Mouse (Mus musculus) right cerebral cortex, adult 18-20 months (tissue): ENCODE measurements around the gene Fam83c.
"Not testable (repeated sequence)": the region's sequence is repeated elsewhere in the genome, so short reads cannot be mapped to it uniquely, and the experiment has no call there.

ENCODE experiments used
- DNase-seq: peaks from one replicate; pipeline ENCODE4 v3.0.0; 2022; ENCODE audit warnings: mixed read lengths

Fam83c gene

DNA sequence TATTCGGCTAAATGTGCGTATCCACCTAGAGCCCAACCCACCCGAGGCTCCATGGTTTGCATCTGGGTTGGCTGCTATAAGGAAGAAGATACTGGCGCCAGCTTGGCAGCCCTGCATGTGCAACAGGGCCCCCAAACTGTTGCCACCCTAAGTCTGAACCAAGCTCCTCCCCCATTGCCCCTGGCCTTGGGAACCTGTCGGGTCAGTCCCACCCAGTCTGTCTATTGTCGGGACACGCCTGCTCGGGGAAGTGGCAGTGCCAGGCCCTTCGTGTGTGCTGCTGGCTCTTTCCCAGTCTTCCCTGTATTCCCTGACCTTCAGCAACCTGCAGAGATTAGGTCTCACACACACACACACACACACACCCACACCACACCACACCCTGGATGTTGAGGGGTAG, at the start of gene Fam83c:
Fam83c (minus strand) TSS at position 123 of the 400 bp plus-strand sequence.
- no peak for DNase-seq

DNA sequence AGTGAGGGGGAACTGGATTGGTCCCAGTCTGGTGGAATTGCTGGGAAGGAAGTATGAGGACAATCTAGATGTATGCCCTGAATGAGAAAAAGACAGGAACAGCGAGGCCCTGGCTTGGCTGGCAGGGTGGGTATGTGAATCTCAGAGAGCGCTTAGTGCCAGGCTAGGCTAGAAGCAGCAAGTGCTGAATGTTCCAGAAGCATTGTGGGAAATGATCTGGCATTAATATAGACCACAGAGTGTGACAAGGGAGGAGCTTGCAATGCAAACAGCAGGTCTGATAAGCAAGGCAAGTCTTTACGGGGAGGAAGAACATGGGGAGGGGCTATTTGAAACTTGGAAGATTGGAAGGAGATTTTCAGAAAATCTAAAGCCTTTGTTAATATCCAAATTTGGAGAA, 47.4 kb upstream of the Fam83c start:
- no peak for DNase-seq

DNA sequence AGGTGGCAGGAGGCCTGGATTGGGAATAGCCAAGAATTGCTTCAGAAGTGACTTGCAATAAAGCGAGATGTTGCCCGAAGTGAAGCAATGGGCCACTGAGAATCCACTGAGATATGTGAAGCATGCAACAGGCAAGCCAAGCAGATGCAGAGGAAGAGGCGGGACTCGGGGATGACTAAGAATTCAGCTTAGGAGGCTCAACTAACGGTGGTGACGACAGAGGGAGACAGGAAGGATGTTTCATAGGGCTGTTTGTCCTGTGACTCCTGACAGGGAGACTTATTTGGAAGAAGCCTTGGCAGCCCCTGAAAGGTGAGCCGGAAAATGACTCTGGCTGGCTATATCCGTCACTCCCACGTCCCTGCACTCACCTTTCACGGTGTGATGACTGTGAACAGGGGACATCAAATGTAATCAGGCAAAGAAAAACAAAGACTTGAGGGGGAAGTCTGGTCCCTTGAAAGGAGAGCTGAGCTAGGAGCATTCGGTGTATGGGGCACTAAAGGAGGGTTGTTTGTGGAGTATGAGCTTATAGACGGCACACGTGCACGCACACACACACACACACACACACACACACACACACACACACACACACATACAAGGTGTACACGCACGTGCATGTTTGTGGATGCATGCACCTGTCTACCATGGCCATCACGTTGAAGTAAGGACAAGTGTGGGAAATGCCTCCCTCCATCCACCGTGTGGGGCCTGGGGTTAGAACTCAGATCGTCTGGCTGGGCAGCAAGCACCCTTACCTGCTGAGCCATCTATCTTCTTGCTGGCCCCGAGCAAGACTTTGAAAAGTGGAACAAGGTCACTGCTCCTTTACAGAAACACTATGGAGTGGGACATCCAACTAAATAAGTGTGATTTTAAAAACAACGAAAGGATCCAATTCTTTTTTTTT, 44.6 kb upstream of the Fam83c start:
- DNase-seq: no peak

DNA sequence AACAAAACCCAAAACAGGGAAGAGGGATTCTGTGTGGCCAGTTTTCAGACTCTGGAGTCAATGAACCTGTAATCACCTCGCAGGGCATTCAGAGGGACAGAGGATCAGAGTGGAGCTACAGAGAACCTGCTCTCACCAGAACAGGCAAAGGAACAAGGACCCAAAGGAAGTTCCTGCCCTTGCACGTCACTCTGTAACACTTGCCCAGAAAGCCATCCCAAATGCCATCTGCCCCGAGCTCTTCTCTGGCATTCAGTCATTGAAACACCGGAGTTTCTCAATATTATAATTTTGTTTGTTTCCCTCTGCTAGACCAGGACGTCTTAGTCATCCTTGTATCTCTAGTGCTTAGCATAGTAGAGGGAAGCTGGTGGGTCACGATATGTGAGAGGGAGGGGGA, 39.0 kb upstream of the Fam83c start:
- DNase-seq: no peak

DNA sequence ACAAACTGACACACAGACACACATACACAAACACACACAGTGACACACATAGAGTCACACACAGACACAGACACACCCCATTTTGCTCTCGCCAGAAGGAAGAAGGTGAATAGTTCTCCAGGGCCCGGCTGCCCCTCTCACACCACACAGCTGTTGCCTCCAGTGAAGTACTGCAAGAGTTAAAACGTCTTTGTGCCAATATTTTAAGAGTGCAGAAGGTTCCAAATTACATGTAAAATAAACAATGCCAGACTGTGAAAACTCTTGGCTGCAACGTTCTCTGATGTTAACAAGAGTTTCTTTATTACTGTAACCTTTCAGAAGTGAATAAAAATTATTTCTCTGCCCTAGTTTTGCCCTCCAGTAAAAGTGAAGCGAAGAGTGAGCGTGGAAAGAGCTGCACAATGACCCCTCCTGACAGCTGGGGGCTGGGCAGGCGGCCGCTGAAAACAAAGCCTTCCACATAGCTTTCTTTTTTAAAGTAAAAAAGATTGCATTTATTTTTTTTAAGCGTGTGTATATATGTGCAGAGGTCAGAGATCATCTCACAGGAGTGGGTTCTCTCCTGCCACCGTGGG, 38.4 kb upstream of the Fam83c start:
- no peak for DNase-seq

DNA sequence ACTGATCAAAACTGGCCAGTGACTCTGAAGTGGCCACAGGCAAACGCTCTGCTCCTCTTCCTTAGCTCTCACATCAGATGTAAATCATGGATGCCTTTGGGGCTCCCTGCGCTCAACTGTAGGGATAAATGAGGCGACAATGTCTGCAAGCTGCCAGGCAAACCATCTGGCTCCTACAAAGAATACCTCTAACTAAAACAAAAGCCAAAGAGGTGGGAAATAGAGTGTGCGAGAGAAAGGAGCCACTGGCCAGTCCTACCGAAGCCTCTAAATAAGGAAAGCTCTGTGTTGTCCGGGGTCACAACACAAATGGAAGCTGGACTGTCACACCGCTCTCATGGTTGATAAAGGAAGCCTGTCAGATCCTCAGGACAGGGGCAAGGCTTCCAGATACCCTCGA, 37.8 kb upstream of the Fam83c start:
- DNase-seq: no peak

DNA sequence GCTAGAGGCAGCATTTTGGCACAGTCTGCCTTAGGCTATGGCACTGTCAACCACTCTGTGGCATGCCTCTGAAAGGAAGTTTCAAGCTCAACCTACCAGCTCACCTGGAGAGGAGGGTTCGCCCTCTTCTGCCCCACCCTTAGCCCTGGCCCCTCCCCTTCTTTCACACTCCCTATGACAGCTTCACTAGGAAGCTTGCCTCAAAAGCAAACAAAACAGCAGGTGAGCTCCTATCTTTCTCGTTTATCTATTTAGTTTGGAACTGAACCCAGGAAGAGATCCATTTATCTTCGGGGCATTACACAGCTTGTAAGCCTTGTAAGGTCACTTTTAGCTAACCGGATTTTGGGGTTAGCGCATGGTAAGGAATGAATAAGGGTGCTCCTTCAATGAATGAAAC, 35.1 kb upstream of the Fam83c start:
- no peak for DNase-seq

DNA sequence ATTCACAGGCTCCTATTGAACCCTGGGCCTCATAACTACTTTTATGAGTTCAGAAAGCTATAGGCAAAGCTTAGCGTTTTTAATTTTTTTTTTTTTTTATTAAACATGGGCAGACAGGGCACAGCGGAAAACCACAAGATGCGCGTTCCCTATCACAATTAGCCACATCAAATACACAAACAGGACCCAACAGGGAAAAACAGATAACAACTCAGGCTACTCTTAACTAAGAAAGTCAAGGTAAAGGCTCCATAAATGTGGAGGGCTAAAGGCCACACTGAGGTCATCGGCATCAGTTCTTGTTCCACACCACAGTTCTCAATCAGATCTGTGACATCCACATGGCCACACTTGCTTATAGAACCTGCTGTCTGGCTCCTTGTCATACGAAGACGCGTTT, 33.7 kb upstream of the Fam83c start:
- no peak for DNase-seq

DNA sequence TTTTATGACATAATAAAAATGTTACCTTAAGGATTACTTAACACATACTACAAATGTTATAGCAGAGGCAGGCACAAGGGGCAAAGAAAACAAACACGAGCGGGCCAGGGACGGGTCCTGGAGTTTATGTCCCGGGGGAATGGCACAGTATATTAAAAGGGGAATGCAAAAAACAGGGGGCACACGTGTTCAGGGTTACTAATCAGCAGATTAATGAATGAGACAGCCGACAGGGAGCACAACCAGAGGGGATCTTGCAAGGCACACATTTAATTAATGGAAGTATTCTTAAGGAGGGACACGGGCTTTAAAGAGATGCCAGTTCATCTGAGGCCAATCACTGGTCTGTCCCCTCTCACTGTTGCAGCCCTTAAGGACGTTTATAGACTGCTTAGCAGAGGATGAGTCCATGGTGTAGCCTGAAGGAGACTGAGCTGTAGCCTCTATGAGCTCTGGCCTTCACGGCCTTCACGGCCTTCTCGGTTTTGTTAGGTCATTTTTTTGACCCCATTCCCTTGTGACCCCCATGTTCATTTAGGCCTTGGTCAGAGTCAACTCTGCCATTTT, 28.7 kb upstream of the Fam83c start:
- no peak for DNase-seq

DNA sequence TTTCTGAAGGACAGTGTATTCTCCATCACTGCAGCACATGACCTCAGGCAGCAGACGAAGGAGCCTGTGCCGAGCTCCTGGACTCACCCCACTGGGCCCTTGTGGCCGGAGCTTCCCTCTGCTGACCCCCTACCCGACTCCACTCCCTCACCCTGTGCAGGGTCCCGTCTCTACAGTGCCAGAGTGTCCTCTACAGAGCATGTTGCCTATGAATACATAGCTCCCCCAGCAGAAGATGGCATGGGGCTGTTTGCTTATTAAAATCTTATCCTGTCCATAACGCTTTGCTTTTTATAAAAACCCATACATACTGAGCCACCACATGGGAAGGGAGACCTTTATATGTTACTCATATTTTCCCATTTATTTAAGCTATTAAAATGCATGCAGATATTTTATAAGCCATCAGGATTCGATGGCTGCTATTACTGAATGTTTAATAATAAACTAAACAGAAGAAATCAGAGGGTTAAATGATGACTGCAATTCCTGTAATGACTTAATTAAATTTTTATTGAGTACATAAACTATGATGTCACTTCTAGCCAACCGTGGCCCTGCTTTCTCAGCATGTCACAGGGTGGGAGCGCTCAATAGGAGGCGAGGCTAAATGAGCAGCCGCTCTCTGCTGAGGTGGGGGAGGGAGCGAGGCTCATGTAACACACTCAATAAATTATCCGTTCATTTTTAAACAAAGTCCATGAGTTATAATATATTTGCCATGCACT, 28.1 kb upstream of the Fam83c start:
- DNase-seq: peak; percentile 19

DNA sequence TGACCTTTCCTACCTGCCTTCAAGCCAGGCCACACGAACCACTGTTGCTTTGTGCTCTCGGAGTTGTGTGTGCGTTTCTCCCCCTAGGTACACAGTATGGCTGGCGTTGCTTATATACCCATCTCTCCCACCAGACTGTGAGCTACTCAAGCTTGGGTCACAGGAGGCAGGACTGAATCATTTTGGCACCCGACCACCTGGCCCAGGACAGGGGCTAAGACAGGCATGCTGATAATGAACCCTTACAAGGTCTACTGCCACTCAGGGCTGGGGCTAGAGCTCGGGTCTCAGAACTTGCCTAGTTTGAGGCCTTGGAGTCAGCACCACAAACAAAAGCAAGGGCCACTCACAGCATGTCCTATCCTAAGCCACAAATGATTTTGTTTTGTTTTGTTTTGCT, 26.9 kb upstream of the Fam83c start:
- no peak for DNase-seq

DNA sequence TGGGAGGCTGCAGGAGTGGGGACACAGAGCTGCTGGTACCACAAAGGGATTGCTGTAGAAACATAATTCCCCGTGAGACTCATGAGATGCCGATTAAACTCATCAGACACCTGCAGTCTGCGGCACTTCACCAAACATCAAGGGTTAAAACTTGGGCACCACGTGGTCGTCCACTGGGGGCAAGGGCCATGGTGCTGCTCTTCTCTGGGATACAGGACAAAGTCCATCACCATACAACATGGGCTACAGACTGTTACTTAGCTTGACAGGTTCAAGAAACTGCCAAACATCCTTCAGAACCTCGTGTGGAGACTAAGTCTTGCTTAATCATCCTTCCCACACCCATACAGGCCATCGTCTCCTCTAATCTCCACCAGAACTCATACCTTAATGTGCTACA, 25.4 kb upstream of the Fam83c start:
- DNase-seq: no peak

DNA sequence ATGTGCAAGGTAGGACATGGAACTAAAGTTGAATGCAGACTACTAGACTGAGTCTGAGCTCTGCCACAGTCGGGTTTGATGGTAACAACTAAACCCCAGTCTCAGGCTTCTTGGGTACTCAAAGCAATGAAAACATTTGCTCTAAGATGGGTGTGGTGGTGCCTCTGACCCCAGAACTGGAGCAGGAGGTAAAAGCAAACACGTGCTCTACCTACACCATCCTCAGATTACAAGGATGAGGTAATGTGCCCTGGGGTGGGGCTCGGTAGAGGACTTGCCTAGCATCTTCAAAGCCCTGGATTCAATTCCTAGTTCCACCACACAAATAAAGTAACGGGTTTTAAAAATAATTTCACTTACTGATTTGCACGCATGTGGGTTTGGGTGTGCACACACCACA, 17.9 kb upstream of the Fam83c start:
- DNase-seq: no peak

DNA sequence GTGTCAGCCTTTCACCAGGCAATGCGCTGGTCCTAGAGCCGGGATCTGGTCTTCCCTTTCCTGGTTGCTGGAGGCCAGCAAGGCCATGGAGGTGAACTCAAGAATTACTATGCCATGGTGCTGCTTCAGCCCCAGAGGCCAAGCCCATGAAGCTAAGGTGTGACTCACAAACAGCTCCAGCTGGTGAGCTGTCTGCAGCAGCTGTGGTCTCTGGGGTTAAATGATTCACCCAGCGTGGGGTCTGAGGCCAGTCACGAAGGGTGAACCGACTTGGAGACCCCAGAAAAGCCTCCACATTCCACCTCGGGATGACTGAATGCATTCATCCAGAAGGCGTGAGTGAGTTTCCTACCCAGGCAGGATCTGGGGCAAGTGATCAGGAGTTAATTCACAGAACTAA, 15.5 kb upstream of the Fam83c start:
- no peak for DNase-seq

DNA sequence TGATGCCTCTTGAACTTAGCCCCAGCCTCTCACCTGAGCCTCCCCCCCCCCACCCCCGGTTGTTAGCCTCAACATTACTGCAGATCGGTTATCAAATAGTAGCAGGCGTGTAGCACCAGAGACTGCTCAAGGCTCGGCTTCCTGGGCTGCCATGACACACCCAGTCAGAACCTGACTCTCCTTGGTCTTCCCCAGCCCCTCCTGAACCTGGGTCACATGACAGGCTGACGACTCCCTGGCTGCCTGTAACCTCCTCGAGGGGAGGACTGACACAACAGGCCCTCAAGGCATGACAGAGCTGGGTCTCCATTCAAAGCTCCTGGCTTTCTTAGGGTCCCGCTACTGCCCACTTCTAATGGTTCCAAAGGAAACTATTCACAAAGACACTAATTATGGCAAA, 14.8 kb upstream of the Fam83c start:
- DNase-seq: no peak

DNA sequence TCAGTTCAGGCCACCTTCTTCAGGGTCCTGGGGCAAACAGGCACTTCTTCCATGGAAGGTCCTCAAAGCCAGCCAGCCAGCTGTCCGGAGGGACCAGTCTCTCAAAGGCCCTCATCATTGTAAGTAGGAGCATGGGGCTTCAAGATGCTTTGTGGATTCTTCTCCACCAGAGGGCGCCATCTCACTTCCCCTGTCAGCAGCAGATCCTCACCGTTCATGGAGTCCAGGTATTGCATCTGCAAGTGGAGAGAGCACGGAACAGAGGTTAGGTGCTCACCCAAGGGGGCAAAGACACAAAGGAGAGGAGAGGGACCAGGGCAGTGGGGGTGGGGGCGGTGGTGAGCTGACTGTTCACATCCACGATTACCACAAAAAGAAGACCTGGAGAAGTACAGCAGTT, 13.6 kb upstream of the Fam83c start:
- DNase-seq: peak; percentile 78

DNA sequence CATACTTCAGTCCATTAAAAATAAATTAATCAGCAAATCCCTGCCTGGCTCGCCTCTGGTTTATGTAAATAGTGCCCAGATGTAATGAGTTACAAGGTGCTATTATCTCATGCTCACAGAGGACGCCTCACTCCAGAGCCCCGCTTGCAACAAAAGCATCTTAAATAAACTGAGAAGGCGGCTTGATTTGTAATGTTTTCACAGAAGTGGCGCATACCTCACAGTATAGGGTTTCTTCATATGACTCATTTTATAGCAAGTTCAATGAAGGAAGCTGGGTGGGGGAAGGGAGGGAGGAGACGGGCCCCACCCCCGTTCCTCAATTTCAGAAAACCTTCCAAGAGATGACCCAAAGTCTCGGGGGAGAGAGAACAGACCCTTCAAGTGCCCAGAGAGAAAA, 12.3 kb upstream of the Fam83c start:
- no peak for DNase-seq

DNA sequence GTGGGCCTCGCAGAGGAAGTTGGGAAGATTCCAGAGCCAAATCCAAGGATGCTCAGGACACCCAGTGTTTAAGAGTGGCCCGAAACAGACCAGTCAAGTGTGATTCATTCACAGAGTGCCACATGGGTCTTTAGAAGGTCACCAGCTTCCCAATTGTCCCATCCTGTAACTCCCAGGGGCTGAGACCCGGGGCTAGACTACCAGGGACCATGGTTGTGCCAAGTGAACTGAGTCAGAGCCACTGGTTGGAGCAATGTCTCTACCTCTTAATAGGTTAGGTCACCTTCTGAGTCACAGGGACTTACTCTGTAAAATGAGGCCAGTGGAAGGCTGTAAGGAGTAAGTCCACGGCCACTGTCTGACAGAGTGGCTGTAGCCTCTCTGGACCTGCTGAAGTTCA, 4.3 kb upstream of the Fam83c start:
- DNase-seq: no peak

DNA sequence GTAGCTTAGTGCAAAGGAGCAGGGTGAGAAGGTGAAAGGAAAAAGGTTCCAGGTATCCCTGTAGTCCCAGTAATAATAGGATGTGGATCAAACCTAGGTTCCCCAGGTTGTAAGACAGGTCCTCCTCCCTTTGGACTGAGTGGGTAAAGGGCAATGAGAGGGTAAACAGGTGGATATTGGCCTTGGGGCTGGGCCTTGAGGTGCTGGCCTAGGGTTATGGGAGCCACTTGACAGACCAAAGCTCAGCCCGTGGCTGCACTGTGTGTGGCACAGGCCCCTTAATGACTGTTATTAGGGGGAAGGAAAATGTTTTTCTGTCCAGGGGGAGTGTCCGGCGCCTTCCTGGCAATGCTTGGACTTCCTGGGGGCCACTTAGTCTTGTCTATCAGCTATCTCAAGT, 3.3 kb upstream of the Fam83c start:
- no peak for DNase-seq

DNA sequence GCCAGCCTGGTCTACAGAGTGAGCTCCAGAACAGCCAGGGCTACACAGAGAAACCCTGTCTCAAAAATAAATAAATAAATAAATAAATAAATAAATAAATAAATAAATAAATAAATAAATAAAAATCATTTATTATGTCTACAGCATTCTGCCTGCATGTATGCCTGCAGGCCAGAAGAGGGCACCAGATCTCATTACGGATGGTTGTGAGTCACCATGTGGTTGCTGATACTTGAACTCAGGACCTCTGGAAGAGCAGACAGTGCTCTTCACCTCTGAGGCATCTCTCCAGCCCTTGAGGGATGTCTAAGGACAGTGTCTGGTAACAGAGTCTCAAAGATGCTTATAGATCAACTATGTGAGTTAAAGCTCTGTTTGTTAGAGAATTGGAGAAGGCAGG, 2.6 kb downstream of the Fam83c start:
- DNase-seq: not testable (repeated sequence)

DNA sequence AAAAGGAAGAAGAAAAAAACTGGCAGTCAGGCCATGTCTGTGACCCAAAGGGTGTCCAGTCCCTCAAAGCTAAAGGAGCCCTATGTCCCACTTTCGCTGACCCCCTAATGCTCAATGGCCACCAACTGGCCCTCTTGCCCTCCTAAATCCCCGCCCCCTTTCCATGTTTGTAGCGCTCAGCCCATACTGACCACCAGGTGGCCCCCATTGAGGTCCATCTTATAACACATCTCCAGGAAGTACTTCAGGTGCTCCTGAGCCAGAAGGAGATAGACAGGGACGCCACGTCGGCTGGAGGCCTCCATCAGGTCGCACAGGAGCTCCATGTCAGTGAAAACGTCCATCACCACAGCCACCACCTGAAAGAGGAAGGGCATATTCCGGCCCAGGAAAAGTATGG, 3.4 kb downstream of the Fam83c start:
- DNase-seq: no peak

DNA sequence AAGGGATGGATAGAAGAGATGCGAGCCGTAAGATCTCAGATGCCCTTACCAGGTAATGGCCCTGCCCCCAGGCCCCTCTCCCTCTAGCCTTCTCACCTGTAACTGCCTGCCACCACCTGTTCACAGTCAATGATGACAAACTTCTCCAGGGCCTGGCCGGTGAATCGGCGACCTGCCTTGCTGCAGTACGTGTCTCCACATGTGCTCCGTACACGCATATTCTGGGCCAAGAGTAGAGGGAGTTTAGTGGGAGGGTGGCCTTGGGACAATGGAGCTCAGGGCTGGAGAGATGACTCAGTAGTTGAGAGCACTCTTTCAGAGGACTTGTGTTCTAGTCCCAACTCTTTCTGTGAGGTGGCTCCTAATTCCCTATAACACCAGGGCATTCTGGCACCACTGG, 3.8 kb downstream of the Fam83c start:
- no peak for DNase-seq

DNA sequence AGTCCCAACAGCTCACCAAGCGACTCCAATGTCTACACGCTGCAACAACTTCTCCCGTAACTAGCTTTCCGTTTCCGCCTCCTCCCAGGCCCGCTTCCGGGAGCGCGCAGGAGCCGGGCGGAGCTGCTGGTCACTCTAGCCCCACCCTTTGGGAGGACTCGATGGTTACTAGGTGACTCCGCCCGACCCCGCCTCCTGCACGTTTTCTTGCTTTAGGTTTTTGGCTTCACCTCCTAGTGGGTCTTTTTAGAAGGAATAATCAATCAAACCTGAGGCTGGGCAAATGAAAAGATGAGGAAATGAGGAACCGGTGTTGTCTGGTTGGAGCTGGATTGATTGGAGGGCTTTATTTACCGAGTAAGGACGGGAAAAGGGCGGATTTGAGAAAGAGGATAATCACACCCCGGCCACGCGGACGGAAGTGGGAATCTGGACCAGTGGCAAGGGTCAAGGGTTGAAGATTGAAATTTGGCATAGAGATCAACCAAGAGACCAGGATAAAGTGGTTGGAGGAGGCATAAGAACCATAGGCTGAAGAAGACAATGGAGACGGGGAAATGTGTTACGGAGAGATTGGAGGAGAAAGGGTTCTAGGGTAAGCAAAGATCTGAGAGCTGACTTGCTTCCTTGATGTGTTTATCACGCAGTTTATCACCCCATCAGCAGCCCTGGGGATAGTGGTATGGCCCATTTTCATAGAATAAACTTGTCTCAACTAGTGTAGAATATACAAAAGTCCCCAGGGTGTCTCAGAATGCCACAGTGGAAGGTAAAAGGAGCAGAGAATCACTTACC, 7.8 kb downstream of the Fam83c start, which contains the start of gene Eif6:
Eif6 (minus strand) TSS at position 296 of the 795 bp plus-strand sequence.
- peak; percentile 90 for DNase-seq
